Mouse (Mus musculus) erythroblast, embryonic 14.5 days (primary cell): ENCODE data around the gene Rad51b.

ENCODE experiments used
- GATA1 ChIP-seq: IDR thresholded peaks from 2 replicates; pipeline ENCODE4 v1.6.1; 2012; ENCODE audit warnings: low read length, inconsistent platforms, mixed read lengths
- TAL1 ChIP-seq: IDR thresholded peaks from 3 replicates; pipeline ENCODE4 v1.6.1; 2012; ENCODE audit warnings: low read length, inconsistent platforms, mixed read lengths

- no peak for TF ChIP-seq GATA1
- no peak for TF ChIP-seq TAL1
These were observed 87.7 kb downstream of the Rad51b start for GRCm38 (mm10) chr12:79384787-79385186.
